ENCODE assay signal across 8 mouse cellular contexts in the genomic region with DNA sequence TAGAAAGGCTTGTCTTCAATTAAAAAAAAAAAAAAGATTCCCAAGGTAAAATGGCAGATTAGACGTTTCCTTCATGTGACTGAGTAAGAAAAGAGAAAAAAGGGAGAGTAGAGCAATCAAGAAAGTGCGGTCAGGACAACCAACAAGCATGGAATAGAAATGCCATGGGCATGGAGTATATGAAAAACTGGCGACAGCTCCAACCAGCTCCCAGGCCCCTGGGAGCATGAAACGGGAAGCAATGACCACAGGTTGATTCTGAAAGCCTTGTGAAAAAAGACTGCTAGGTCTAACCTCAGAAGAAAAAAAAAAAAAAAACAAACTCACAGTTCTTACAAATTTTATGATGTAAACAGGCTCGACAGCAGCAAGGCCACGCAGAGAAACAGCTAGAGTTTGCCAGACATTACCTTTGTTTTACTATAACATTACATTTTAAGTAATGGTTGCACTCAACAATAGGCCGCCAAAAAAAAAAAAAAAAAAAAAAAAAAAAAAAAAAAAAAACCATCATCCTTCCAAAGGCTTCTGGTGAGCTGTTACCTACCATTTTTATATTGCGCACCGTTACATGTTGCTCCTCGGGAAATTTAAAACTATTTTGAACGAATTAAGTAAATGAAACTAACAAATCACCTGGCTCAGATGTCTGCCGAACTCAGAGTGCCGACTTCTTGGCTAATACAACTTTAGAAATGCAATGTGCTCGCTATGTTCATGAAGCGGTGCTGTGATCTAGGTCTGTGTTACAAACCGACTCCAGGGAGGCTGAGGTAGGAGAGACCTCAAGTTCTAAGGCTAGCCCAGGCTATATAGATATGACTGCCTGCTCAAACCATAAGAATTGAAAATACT. TPM values are rescaled to one million over a fixed set of nuclear protein-coding genes. Genes with fewer than 3 reads are reported as not detected.
DNase-seq lines count a peak whose midpoint lies in the region; ATAC-seq and TF ChIP-seq lines count a peak whose summit lies in the region.

No protein-coding gene starts in this region.

- peaks cover 19% of the 10 kb centered on the region for H3K4me1 ChIP-seq in heart, embryonic 13.5 days
- H3K4me1 ChIP-seq in MEL (ENCODE audit: control insufficient read depth in 1 of 2, insufficient read depth in 2 of 2, low read length in 2 of 2), result peaks cover 0 to 5% of the 10 kb centered on the region in 2 experiments; a peak in 2 of 4 replicates
- H3K4me1 ChIP-seq in limb, embryonic 13.5 days, result peaks cover 12% of the 10 kb centered on the region

- intact Hi-C loops in heart, postnatal 10 days (cut with DNase I), result no loop called here

- H3K27me3 ChIP-seq in heart, embryonic 13.5 days (replicated peaks), result no peaks in the 10 kb centered on the region
- H3K27me3 ChIP-seq in MEL (ENCODE audit: control insufficient read depth in 1 of 2, insufficient read depth in 2 of 2, low read length in 2 of 2), result no peaks in the 10 kb centered on the region
- H3K27me3 ChIP-seq in limb, embryonic 13.5 days, result no peaks in the 10 kb centered on the region

- no peak for ATAC-seq in heart, embryonic 13.5 days (ENCODE audit: extremely low read depth, insufficient number of reproducible peaks, low FRiP score, low TSS enrichment)
- ATAC-seq in erythroblast, adult 5-6 weeks (replicated peaks; ENCODE audit: low FRiP score, poor library complexity, severe bottlenecking), result 0 out of 2 replicates have a peak, but pooled peaks have one; percentile 32
- no peak for ATAC-seq in limb, embryonic 13.5 days (ENCODE audit: low FRiP score, low read depth)

- peak overlapping the region; percentile 83 for H3K4me3 ChIP-seq in heart, embryonic 13.5 days
- peak overlapping the region; percentile 74 to 85 for H3K4me3 ChIP-seq in MEL (ENCODE audit: control insufficient read depth in 1 of 2, insufficient read depth in 1 of 2, low read depth in 2 of 2, low read length in 2 of 2)
- H3K4me3 ChIP-seq in limb, embryonic 13.5 days, result peak overlapping the region; percentile 78

- H3K79me2 ChIP-seq in MEL (ENCODE audit: control insufficient read depth, insufficient read depth, low read length, poor library complexity), result no peaks in the 10 kb centered on the region; the same call in 1 of the 2 replicates

- no peak for TF ChIP-seq RAD21 in MEL (IDR thresholded peaks at IDR 0.05; ENCODE audit: low read depth, low read length)

- TF ChIP-seq CTCF in MEL (IDR thresholded peaks at IDR 0.05 in 2 of 3, conservative IDR thresholded peaks at IDR 0.05 in 1 of 3; ENCODE audit: control insufficient read depth in 1 of 3, insufficient read depth in 1 of 3, low read depth in 2 of 3, low read length in 3 of 3, poor library complexity in 1 of 3, severe bottlenecking in 1 of 3), result no peak

- no peaks in the 10 kb centered on the region for H3K36me3 ChIP-seq in heart, embryonic 13.5 days
- no peaks in the 10 kb centered on the region; a peak in 1 of 4 replicates for H3K36me3 ChIP-seq in MEL (ENCODE audit: control insufficient read depth in 1 of 2, insufficient read depth in 2 of 2, low read length in 2 of 2)
- H3K36me3 ChIP-seq in limb, embryonic 13.5 days, result no peaks in the 10 kb centered on the region

- TF ChIP-seq EP300 in MEL (IDR thresholded peaks at IDR 0.05; ENCODE audit: low read depth in 1 of 2, low read length in 2 of 2), result no peak; a peak in 1 of 4 replicates

- peak overlapping the region; percentile 94 for H3K9ac ChIP-seq in heart, embryonic 13.5 days
- peak overlapping the region; percentile 90 for H3K9ac ChIP-seq in MEL (ENCODE audit: control insufficient read depth, low read depth, low read length, poor library complexity, severe bottlenecking)
- peak overlapping the region; percentile 86 for H3K9ac ChIP-seq in limb, embryonic 13.5 days

- WGBS in heart, embryonic 13.5 days, result 35% methylated on average over 16 of the region's 16 CpGs
- WGBS in limb, embryonic 13.5 days, result 24% methylated on average over 16 of the region's 16 CpGs

- DNase-seq in heart, postnatal 10 days, result no peak
- peak; percentile 82 for DNase-seq in MEL (ENCODE audit: low read depth, low spot score)
- DNase-seq in retina, embryonic 14.5 days (ENCODE audit: low spot score), result peak; percentile 34
- no peak for DNase-seq in ovary, postnatal 14 days (ENCODE audit: low spot score)
- no peak for DNase-seq in urinary bladder, postnatal 10 days (ENCODE audit: low spot score)

- H3K27ac ChIP-seq in heart, embryonic 13.5 days (replicated peaks), result peak overlapping the region; percentile 99; the same call in 1 of the 2 replicates
- H3K27ac ChIP-seq in MEL (ENCODE audit: control insufficient read depth, low read depth, low read length), result peak overlapping the region; percentile 92
- H3K27ac ChIP-seq in limb, embryonic 13.5 days, result no peak overlapping the region

- peak overlapping the region; percentile 79 for H3K4me2 ChIP-seq in heart, embryonic 13.5 days
- H3K4me2 ChIP-seq in limb, embryonic 13.5 days (replicated peaks), result peak overlapping the region; percentile 79

- TF ChIP-seq POLR2A in MEL (IDR thresholded peaks at IDR 0.05; ENCODE audit: control insufficient read depth in 1 of 2, insufficient read depth in 1 of 2, low read depth in 1 of 2, low read length in 2 of 2, poor library complexity in 1 of 2), result peak in 1 of 2 experiments; percentile 37; a peak in 1 of 4 replicates

- H3K9me3 ChIP-seq in heart, embryonic 13.5 days, result no peaks in the 10 kb centered on the region
- no peaks in the 10 kb centered on the region for H3K9me3 ChIP-seq in MEL (replicated peaks; ENCODE audit: insufficient read depth, low read length)
- no peaks in the 10 kb centered on the region for H3K9me3 ChIP-seq in limb, embryonic 13.5 days

TF ChIP-seq in MEL, 35 proteins besides CTCF, POLR2A, EP300 and RAD21:
- no peak; the same call in 1 of the 2 replicates for TF ChIP-seq ZKSCAN1 (IDR thresholded peaks at IDR 0.05; ENCODE audit: low read depth, low read length)
- peak; percentile 58 for TF ChIP-seq MAX (IDR thresholded peaks at IDR 0.05; ENCODE audit: low read length)
- TF ChIP-seq ZMIZ1 (IDR thresholded peaks at IDR 0.05; ENCODE audit: low read depth, low read length), result no peak
- no peak for TF ChIP-seq MYB (IDR thresholded peaks at IDR 0.05; ENCODE audit: low read depth, low read length)
- no peak; the same call in 1 of the 2 replicates for TF ChIP-seq HCFC1 (IDR thresholded peaks at IDR 0.05; ENCODE audit: low read depth, low read length)
- no peak for TF ChIP-seq NELFE (IDR thresholded peaks at IDR 0.05; ENCODE audit: low read depth, low read length)
- no peak for TF ChIP-seq CHD1 (IDR thresholded peaks at IDR 0.05; ENCODE audit: low read depth, low read length)
- TF ChIP-seq ZNF384 (IDR thresholded peaks at IDR 0.05; ENCODE audit: low read depth, low read length), result peak; percentile 88; the same call in 1 of the 2 replicates
- TF ChIP-seq GABPA (IDR thresholded peaks at IDR 0.05; ENCODE audit: low read depth, low read length), result no peak
- TF ChIP-seq GATA1 (IDR thresholded peaks at IDR 0.05; ENCODE audit: low read depth, low read length), result no peak
- TF ChIP-seq POLR2AphosphoS5 (IDR thresholded peaks at IDR 0.05; ENCODE audit: borderline replicate concordance, low read depth, low read length), result no peak
- TF ChIP-seq MYC (IDR thresholded peaks at IDR 0.05; ENCODE audit: low read depth, low read length), result peak; percentile 36; the same call in 1 of the 2 replicates
- TF ChIP-seq ELF1 (IDR thresholded peaks at IDR 0.05; ENCODE audit: low read depth, low read length), result 0 out of 2 replicates have a peak, but pooled peaks have one; percentile 11
- no peak for TF ChIP-seq POLR2AphosphoS2 (IDR thresholded peaks at IDR 0.05; ENCODE audit: low read length)
- TF ChIP-seq MXI1 (IDR thresholded peaks at IDR 0.05; ENCODE audit: low read depth, low read length), result no peak
- no peak for TF ChIP-seq MAFK (IDR thresholded peaks at IDR 0.05; ENCODE audit: borderline replicate concordance, low read depth, low read length)
- no peak for TF ChIP-seq ZC3H11A (IDR thresholded peaks at IDR 0.05; ENCODE audit: low read depth, low read length)
- TF ChIP-seq USF1 (IDR thresholded peaks at IDR 0.05; ENCODE audit: low read depth, low read length), result peak; percentile 48; the same call in 1 of the 2 replicates
- TF ChIP-seq KAT2A (conservative IDR thresholded peaks at IDR 0.05; ENCODE audit: low read depth, low read length), result no peak
- TF ChIP-seq BHLHE40 (IDR thresholded peaks at IDR 0.05; ENCODE audit: borderline replicate concordance, low read depth, low read length), result no peak
- TF ChIP-seq MAZ (IDR thresholded peaks at IDR 0.05; ENCODE audit: low read depth, low read length), result no peak
- TF ChIP-seq TBP (IDR thresholded peaks at IDR 0.05; ENCODE audit: low read depth, low read length), result peak; percentile 37; the same call in 1 of the 2 replicates
- TF ChIP-seq SMC3 (IDR thresholded peaks at IDR 0.05; ENCODE audit: low read depth, low read length), result no peak
- TF ChIP-seq NRF1 (IDR thresholded peaks at IDR 0.05; ENCODE audit: insufficient read depth, low read depth, low read length, poor library complexity, severe bottlenecking), result no peak
- TF ChIP-seq MEF2A (IDR thresholded peaks at IDR 0.05; ENCODE audit: extremely low read depth, insufficient replicate concordance, low read depth, low read length, poor library complexity, severe bottlenecking), result no peak
- TF ChIP-seq CHD2 (IDR thresholded peaks at IDR 0.05; ENCODE audit: low read length), result no peak
- TF ChIP-seq TCF12 (IDR thresholded peaks at IDR 0.05; ENCODE audit: low read depth, low read length), result peak; percentile 30; the same call in 1 of the 2 replicates
- peak; percentile 21; the same call in 1 of the 2 replicates for TF ChIP-seq SIN3A (IDR thresholded peaks at IDR 0.05; ENCODE audit: low read length)
- no peak for TF ChIP-seq TAL1 (IDR thresholded peaks at IDR 0.05; ENCODE audit: low read length)
- TF ChIP-seq E2F4 (IDR thresholded peaks at IDR 0.05; ENCODE audit: borderline replicate concordance, low read depth, low read length), result no peak
TF ChIP-seq in MEL: peak in this region for 8.

RNA-seq across cellular contexts. Expression of a gene that starts 1.4 kb away (rescaled TPM):
- polyA plus RNA-seq in heart, embryonic 13.5 days (2015; fragmentation: Nextera tagmentation; extraction: Ambion mirVana), result 21.2 and 22.2 TPM in 2 replicates
- 1 to 10 TPM; 8.8 to 9.9 TPM for total RNA-seq in heart, postnatal 10 days (2021)
- total RNA-seq in MEL (2012; rRNA removed), result 12.6 and 13.3 TPM in 2 replicates
- polyA plus RNA-seq in MEL (2012; ENCODE audit: insufficient read depth in 1 of 2, insufficient read length in 2 of 2, low read depth in 1 of 2, low replicate concordance in 2 of 2, missing spikeins in 1 of 2), result 10 to 100 TPM in 1 of 2 experiments, not detected in 1; 15.7 TPM
- 5.6 and 19.8 TPM in 2 replicates for total RNA-seq in erythroblast, adult 5-6 weeks (2015; ENCODE audit: low replicate concordance)
- 0.56 and 3.4 TPM in 2 replicates for total RNA-seq in erythroblast, adult 5-6 weeks (2017; ENCODE audit: low replicate concordance)
- polyA plus RNA-seq in limb, embryonic 13.5 days (2015; fragmentation: Nextera tagmentation; extraction: Ambion mirVana), result 34.0 and 35.5 TPM in 2 replicates

Comparison
In these comparisons a context has a peak if more than half of its experiments do, and no peak if none do; other contexts are left out.
1. DNase-seq: peak in MEL (single experiment) and retina, embryonic 14.5 days (single experiment); none in heart, postnatal 10 days (0 of 2), ovary, postnatal 14 days (single experiment) and urinary bladder, postnatal 10 days (single experiment).
2. Peak in every context shown above with its lines, with median percentiles within 50 percentile points of each other: H3K4me3 ChIP-seq and H3K9ac ChIP-seq.